ENCODE assay signal across 11 mouse cellular contexts in genomic region chr6:40353360-40353759, GRCm38 (mm10). TPM values are rescaled to one million over a fixed set of nuclear protein-coding genes. Genes with fewer than 3 reads are reported as not detected.
DNase-seq lines count a peak whose midpoint lies in the region; ATAC-seq and TF ChIP-seq lines count a peak whose summit lies in the region.
"Had no signal": no experiment of that assay in that cellular context is flagged by ENCODE, and none has a peak within 500 bp of the region (broad histone marks: within the 10 kb centered on the region; RNA-seq: fewer than 3 reads in every experiment).

No protein-coding gene starts in this region.

- peaks cover 3% of the 10 kb centered on the region; the same call in 1 of the 2 replicates for H3K36me3 ChIP-seq in hindbrain, postnatal 0 days (ENCODE audit: insufficient read depth, low read length)
- peaks cover 8% of the 10 kb centered on the region for H3K36me3 ChIP-seq in hindbrain, embryonic 16.5 days (ENCODE audit: control insufficient read depth, insufficient read depth, low read length)
- H3K36me3 ChIP-seq in testis, adult 2 months (ENCODE audit: control insufficient read depth, insufficient read depth, low read length): no peaks in the 10 kb centered on the region; the same call in 1 of the 2 replicates
- peaks cover 8% of the 10 kb centered on the region; the same call in 1 of the 2 replicates for H3K36me3 ChIP-seq in splenic B cell, adult 2 months (ENCODE audit: control insufficient read depth, insufficient read depth, low read length, poor library complexity, severe bottlenecking)

- no peak overlapping the region for H3K9ac ChIP-seq in hindbrain, postnatal 0 days (replicated peaks; ENCODE audit: low read length)
- H3K9ac ChIP-seq in hindbrain, embryonic 16.5 days (ENCODE audit: low read depth, low read length): no peak overlapping the region
- H3K9ac ChIP-seq: heart, embryonic 13.5 days; limb, embryonic 12.5 days had no signal

- no peak overlapping the region for H3K27ac ChIP-seq in hindbrain, postnatal 0 days
- H3K27ac ChIP-seq in hindbrain, embryonic 16.5 days (ENCODE audit: low read depth, low read length): no peak overlapping the region
- no peak overlapping the region for H3K27ac ChIP-seq in testis, adult 2 months (ENCODE audit: control insufficient read depth, insufficient read depth, low read depth, low read length)
- H3K27ac ChIP-seq: heart, embryonic 13.5 days; limb, embryonic 12.5 days had no signal

- WGBS in hindbrain, postnatal 0 days: 91% methylated on average over 7 of the region's 7 CpGs
- WGBS in hindbrain, embryonic 16.5 days: 91% methylated on average over 7 of the region's 7 CpGs

- no peaks in the 10 kb centered on the region for H3K4me1 ChIP-seq in hindbrain, postnatal 0 days (ENCODE audit: insufficient read depth, low read length)
- no peaks in the 10 kb centered on the region for H3K4me1 ChIP-seq in hindbrain, embryonic 16.5 days (ENCODE audit: control insufficient read depth, insufficient read depth, low read depth, low read length)
- no peaks in the 10 kb centered on the region for H3K4me1 ChIP-seq in testis, adult 2 months (ENCODE audit: control insufficient read depth, insufficient read depth, low read length)
- H3K4me1 ChIP-seq: heart, embryonic 13.5 days; limb, embryonic 12.5 days had no signal

- no peak overlapping the region for H3K4me3 ChIP-seq in hindbrain, postnatal 0 days (ENCODE audit: low read length)
- no peak overlapping the region for H3K4me3 ChIP-seq in hindbrain, embryonic 16.5 days (ENCODE audit: low read length)
- no peak overlapping the region for H3K4me3 ChIP-seq in testis, adult 2 months (ENCODE audit: control insufficient read depth, low read depth, low read length)
- H3K4me3 ChIP-seq: heart, embryonic 13.5 days; limb, embryonic 12.5 days had no signal

- no peak for TF ChIP-seq POLR2A in testis, adult 2 months (IDR thresholded peaks at IDR 0.05; ENCODE audit: control insufficient read depth, low read depth, low read length)

- no peak overlapping the region for H3K4me2 ChIP-seq in hindbrain, postnatal 0 days (ENCODE audit: low read depth, low read length)
- H3K4me2 ChIP-seq in hindbrain, embryonic 16.5 days (ENCODE audit: low read length): no peak overlapping the region
- H3K4me2 ChIP-seq: heart, embryonic 13.5 days; limb, embryonic 12.5 days had no signal

- TF ChIP-seq CTCF in hindbrain, postnatal 0 days (IDR thresholded peaks at IDR 0.05; ENCODE audit: low read depth): peak; percentile 58
- TF ChIP-seq CTCF in testis, adult 2 months (IDR thresholded peaks at IDR 0.05; ENCODE audit: control insufficient read depth, insufficient read depth, insufficient replicate concordance, low read depth, low read length): 0 out of 2 replicates have a peak, but pooled peaks have one; percentile 5

- DNase-seq in hindbrain, postnatal 0 days (ENCODE audit: low spot score): peak; percentile 19
- DNase-seq in testis, postnatal 10 days (ENCODE audit: low spot score): no peak
- peak; percentile 53 for DNase-seq in ZHBTc4 (ENCODE audit: low read depth, low spot score)
- DNase-seq in splenic B cell, adult 2 months (ENCODE audit: low read depth, low spot score): peak; percentile 16
- DNase-seq in frontal cortex, adult 2 months (ENCODE audit: extremely low spot score in 1 of 2, low spot score in 1 of 2): no peak
- no peak for DNase-seq in adrenal gland, postnatal 10 days
- DNase-seq: right cerebral cortex, adult 18-20 months had no signal

- no peaks in the 10 kb centered on the region for H3K27me3 ChIP-seq in hindbrain, postnatal 0 days (ENCODE audit: insufficient read depth, low read length)
- no peaks in the 10 kb centered on the region for H3K27me3 ChIP-seq in hindbrain, embryonic 16.5 days (replicated peaks; ENCODE audit: control insufficient read depth, insufficient read depth, low read length)
- no peaks in the 10 kb centered on the region for H3K27me3 ChIP-seq in testis, adult 2 months (ENCODE audit: control insufficient read depth, insufficient read depth, low read length)
- H3K27me3 ChIP-seq in splenic B cell, adult 2 months (ENCODE audit: control insufficient read depth, insufficient read depth, low read length, poor library complexity, severe bottlenecking): no peaks in the 10 kb centered on the region
- H3K27me3 ChIP-seq: heart, embryonic 13.5 days; limb, embryonic 12.5 days had no signal

- ATAC-seq in hindbrain, postnatal 0 days: no peak
- no peak for ATAC-seq in hindbrain, embryonic 16.5 days

- H3K9me3 ChIP-seq in hindbrain, postnatal 0 days (ENCODE audit: low read length): no peaks in the 10 kb centered on the region
- no peaks in the 10 kb centered on the region for H3K9me3 ChIP-seq in hindbrain, embryonic 16.5 days (ENCODE audit: control insufficient read depth, low read length)
- H3K9me3 ChIP-seq: heart, embryonic 13.5 days; limb, embryonic 12.5 days had no signal

RNA-seq across cellular contexts. Expression of gene Agk, which starts 28.4 kb away (rescaled TPM):
- total RNA-seq in hindbrain, postnatal 0 days (2014; rRNA removed): 40.6 and 59.6 TPM in 2 replicates
- polyA plus RNA-seq in hindbrain, postnatal 0 days (2015; fragmentation: Nextera tagmentation; extraction: Ambion mirVana): 53.3 and 57.9 TPM in 2 replicates
- polyA plus RNA-seq in hindbrain, embryonic 16.5 days (2015; fragmentation: Nextera tagmentation; extraction: Ambion mirVana): 67.9 and 68.2 TPM in 2 replicates
- 9.3 and 10.3 TPM in 2 replicates for polyA plus RNA-seq in testis, adult 2 months (2012; rRNA removed)
- polyA plus RNA-seq in frontal cortex, adult 2 months (2012; rRNA removed): 29.9 and 33.9 TPM in 2 replicates
- total RNA-seq in adrenal gland, postnatal 10 days (2021): 10 to 100 TPM; 32.3 to 39.3 TPM

Comparison
In these comparisons a context has a peak if more than half of its experiments do, and no peak if none do; other contexts are left out.
1. DNase-seq: peak in hindbrain, postnatal 0 days (single experiment), ZHBTc4 (single experiment) and splenic B cell, adult 2 months (single experiment); none in testis, postnatal 10 days (single experiment), frontal cortex, adult 2 months (0 of 2) and adrenal gland, postnatal 10 days (single experiment).